Mouse (Mus musculus): ENCODE measurements at regions not wholly inside any gene's neighbourhood (a gene's known extent, or its start where the extent isn't known, plus 50 kb on each side); places are given as distances from the start of the nearest gene placed in this dataset.

DNA sequence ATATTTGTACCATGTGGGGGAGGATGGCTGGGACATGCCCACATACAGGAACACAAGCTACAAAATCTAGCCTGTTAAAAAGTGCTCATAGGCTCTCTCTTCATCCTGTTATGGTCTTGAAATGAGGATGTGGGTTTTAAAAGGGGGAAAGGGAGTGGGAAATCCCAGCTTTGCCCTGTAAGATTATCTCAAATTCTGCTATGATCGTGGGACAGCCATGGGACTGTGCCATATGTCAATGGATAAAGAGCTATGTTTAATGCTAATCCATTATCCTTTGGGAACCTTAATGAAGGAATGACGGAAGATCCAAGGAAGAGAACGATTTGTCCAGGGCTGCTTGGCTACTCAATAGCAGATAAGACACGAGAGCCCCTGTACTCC is 113.8 kb upstream of the Foxn2 start:
- Histone ChIP-seq H3K4me3 (no peak overlapping the region), H3K27ac (peak overlapping the region; percentile 94)
- DNase-seq, result no peak
- intact Hi-C loops (cut with DNase I), result loop anchor here (5.0 kb wide), 2 partner anchors 49 to 116 kb away; partner anchors contain the start of gene Foxn2
- no peak for TF ChIP-seq CTCF (IDR thresholded peaks at IDR 0.05)

DNA sequence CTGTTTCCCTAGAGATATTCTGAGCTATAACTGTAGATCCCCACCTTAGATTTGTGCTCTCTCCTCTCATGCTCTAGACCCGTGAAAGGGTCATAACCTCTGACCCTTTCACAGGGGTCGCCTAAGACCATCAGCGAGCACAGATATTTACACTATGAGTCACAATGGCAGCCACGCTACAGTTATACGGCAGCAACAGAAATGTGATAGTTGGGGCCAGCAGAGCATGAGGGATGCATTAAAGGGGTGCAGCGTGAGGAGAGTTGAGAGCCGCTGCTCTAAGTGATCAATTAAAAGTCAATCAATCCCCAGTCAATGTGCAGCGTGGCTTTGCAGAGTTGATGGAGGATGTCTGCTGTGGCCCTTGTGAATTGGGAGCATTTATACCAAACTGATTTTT is 112.7 kb upstream of the Foxn2 start:
- TF ChIP-seq CTCF (IDR thresholded peaks at IDR 0.05), result no peak
- no peak for DNase-seq
- intact Hi-C loops (cut with DNase I), result loop anchor here (2.0 to 5.0 kb wide), 3 partner anchors 50 to 183 kb away; partner anchors contain the start of gene Foxn2
- H3K4me3 ChIP-seq, result no peak overlapping the region
- peak overlapping the region; percentile 94 for H3K27ac ChIP-seq

DNA sequence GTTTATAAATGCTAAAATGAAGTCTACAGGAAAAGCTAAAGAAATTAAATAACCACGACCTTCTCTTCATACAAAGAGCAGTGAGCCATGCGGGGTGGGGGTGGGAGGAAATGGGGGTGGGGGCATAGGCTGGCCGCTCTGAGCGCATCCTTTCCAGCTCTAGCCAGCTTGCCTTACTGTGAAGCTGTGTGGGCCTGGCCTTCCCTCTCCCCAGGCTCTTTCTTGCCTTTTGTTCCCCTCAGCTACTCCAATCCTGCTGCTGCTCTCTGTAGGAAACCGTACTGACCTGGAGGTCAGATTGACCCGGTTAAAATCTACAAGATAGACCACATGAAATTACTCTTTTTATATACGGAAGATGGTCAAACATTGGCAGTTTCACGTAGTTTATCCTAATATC is 111.7 kb upstream of the Foxn2 start:
- peak overlapping the region; percentile 94 for H3K27ac ChIP-seq
- intact Hi-C loops (cut with DNase I), result loop anchor here (2.0 to 5.0 kb wide), 3 partner anchors 52 to 182 kb away; partner anchors contain the start of gene Foxn2
- 0 out of 2 replicates have a peak overlapping the region, but pooled peaks have one; percentile 2 for H3K4me3 ChIP-seq
- DNase-seq, result no peak
- no peak for TF ChIP-seq CTCF (IDR thresholded peaks at IDR 0.05)

DNA sequence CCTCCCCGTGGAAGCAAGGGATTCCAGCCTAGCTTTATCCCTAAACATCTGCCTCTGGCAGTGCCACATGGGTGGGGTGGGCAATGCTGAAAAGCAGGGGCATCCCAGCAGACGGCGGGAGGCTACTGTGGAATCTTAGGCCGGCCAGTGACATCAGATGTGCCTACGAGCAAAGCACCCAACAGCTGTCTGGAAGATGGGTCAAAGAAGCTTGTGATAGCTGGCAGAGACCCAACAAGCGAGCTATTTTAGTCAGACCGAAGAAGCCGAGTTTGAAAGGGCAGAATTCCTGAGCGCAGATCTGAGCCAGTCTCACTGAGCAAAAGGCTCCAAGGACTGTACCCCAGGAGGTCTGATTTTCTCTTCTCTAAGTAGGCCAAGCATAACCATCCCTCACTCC is 110.8 kb upstream of the Foxn2 start:
- Histone ChIP-seq H3K27ac (peak overlapping the region; percentile 94), H3K4me3 (no peak overlapping the region)
- TF ChIP-seq CTCF (IDR thresholded peaks at IDR 0.05), result peak; percentile 56
- peak; percentile 90 for DNase-seq
- intact Hi-C loops (cut with DNase I), result loop anchor here (2.0 to 5.0 kb wide), 3 partner anchors 52 to 181 kb away; partner anchors contain the start of gene Foxn2

DNA sequence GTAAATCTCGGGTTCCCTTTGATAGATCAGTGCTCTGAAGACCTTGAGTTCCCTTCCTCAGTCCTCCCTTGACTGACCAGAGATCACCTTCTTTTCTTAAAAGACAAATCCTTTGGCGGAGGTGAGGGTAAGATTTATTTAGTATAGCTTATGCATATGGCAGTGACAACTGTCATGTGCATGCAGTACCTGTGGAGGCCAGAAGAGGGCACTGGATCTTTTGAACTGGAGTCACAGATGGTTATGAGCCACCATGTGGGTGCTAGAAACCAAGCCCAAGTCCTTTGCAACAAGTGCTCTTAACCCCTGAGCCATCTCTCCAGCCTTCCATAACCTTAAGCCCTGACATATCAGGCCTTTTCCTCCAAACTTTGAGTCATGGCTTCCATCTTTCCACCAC is 110.4 kb upstream of the Foxn2 start:
- DNase-seq, result peak; percentile 45
- intact Hi-C loops (cut with DNase I), result no loop called here
- Histone ChIP-seq H3K4me3 (no peak overlapping the region), H3K27ac (peak overlapping the region; percentile 94)
- peak; percentile 60 for TF ChIP-seq CTCF (IDR thresholded peaks at IDR 0.05)

DNA sequence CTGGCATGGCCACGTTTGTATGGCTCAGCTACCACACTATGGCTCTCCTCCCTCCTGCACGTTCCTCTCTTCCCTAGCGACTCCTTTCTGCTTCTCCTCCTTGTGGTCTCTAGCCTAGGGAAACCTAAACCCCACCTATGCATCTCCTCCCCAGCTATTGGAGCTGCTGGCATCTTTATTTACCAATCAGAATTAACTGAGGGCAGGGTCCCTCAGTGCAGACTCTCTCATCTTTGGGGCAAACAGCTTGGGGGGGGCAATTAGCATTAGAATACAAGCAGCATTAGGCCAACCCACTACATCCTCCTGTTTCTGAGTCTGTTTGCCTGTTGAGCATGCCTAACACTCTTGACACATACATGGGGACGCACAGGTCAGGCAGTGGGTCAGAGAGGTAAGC is 106.7 kb upstream of the Foxn2 start:
- no peak for DNase-seq
- no peak overlapping the region for H3K4me3 ChIP-seq
- intact Hi-C loops (cut with DNase I), result no loop called here
- peak overlapping the region; percentile 98 for H3K27ac ChIP-seq
- no peak for TF ChIP-seq CTCF (IDR thresholded peaks at IDR 0.05)

DNA sequence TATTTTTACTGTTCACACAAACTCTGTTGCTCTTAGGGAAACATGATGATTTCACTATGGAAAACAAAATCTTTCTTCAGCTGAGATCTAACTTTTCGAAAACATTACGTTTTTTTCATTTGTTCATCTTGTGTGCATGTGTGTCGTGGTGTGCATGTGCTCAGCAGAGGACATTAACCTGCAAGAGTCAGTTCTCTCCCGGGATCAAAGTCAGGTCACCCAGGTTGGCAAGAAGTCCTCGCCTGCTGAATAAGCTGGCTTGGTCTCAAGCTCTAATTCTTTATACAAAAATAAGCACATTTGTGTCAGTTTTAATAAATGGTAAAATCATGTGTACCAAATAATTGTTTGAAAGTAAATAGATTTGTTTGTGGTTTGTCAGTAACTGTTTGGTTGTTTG is 105.2 kb upstream of the Foxn2 start:
- intact Hi-C loops (cut with DNase I), result loop anchor here (5.0 kb wide), 1 partner anchor 78 kb away; no protein-coding TSS in a partner anchor
- DNase-seq, result no peak
- Histone ChIP-seq H3K27ac (peak overlapping the region; percentile 98), H3K4me3 (no peak overlapping the region)
- TF ChIP-seq CTCF (IDR thresholded peaks at IDR 0.05), result no peak

DNA sequence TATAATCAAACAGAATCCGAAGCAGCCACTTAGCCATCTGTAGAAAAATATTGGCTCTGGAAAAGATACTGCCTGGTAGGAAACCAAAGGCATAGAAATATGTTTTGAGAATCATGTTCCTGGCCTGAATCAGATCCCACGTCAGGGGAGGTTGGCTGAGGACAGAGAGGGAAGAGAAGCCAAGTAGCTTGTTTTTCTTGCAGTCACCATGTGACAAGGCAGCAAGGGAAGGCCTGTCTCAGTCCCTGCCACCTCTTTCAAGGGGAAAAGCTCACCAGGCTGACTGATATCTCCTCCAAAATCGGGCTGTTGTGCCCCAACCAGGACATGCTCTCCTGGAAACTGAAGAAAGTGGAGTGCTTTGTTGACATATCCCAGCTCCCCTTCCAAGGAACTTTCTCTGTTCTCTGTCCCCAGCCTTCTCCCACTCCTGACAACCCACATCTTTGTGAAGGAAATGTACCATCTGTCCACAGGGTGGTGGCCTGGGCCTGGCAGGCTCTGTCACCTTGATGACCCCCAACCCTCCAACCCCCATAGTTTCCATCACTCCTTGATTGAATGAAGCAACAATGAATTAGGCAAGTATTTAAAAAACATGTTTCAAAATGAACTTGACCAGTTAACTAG is 104.3 kb upstream of the Foxn2 start:
- H3K27ac ChIP-seq, result peak overlapping the region; percentile 98
- H3K4me3 ChIP-seq, result no peak overlapping the region; the same call in 1 of the 2 replicates
- intact Hi-C loops (cut with DNase I), result loop anchor here (5.0 kb wide), 1 partner anchor 79 kb away; no protein-coding TSS in a partner anchor
- peak; percentile 82 for DNase-seq
- no peak for TF ChIP-seq CTCF (IDR thresholded peaks at IDR 0.05)

DNA sequence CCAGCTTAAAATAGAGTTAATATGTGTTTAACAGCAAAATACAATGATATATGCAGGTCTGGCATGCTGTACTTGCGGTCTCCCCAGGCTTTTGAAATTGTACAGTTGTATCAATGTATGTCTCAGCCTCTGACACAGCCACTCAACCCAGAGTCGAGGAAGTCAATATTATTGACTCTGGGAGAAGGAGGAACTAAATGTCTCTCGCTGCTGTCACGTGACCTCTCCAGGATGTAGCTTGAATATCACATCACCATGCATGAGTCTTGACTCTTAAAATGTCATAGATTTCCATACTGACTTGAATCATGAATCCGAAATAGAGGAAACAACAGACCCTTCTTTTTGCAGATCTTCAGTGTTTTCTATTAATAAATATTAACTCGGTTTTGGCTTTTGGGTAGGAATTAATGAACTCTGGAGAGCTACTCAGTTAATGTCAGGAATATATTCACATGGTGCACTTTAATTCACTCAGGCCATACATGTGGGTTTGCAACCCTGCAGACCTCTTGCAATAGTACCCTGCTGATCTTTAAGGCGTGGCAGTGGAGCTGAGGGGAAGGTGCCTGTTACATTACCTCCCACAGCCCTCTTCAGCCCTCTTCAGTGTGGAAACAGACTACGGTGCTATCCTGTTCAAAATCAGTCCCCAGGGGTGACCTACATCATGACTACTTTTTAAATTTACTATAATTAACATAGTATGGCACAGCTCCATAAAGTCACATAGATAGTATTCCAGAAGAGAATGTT is 102.7 kb upstream of the Foxn2 start:
- intact Hi-C loops (cut with DNase I), result loop anchor here (5.0 kb wide), 1 partner anchor 81 kb away; no protein-coding TSS in a partner anchor
- TF ChIP-seq CTCF (IDR thresholded peaks at IDR 0.05), result no peak
- H3K4me3 ChIP-seq, result no peak overlapping the region
- no peak for DNase-seq
- H3K27ac ChIP-seq, result peak overlapping the region; percentile 98

DNA sequence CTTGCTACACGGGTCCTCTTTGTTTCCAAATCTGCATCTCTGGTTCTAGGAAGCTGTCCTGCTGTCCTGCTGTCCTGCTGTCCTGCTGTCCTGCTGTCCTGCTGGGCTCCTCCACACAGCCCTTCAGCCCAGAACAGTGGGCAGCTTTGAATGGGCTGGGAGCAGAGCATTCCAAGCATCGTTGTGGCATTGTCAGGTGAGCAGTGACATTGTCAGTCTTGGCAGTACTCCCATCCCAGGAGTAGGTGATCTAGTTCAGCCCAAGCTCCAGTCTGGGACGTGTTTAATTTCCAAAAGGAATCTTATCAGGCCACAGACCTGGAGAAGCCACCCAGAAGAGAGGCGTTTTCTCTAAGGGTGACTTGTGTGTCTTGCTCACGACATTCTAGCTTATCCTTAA is 99.4 kb upstream of the Foxn2 start:
- Histone ChIP-seq H3K27ac (0 out of 2 replicates have a peak overlapping the region, but pooled peaks have one; percentile 25), H3K4me3 (no peak overlapping the region)
- TF ChIP-seq CTCF (IDR thresholded peaks at IDR 0.05), result no peak
- DNase-seq, result no peak
- intact Hi-C loops (cut with DNase I), result no loop called here

DNA sequence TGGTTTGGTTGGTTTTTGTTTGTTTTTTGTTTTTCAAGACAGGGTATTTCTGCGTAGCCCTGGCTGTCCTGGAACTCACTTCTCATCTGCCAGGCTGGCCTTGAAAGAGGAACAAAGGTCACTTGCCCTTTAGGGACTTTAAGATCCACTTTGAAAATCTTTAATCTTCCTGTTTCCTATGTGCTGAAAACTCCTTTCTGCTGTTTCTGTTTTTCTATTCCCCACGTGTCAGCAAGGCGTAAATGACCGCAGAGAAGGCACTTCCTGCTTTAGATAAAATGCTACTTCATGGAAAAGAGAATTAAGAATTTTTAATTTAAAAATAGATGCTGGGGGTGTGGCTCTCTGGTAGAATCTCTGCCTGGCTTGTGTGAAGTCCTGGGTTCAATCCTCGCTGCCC is 98.9 kb upstream of the Foxn2 start:
- H3K4me3 ChIP-seq, result no peak overlapping the region
- H3K27ac ChIP-seq, result no peak overlapping the region
- no peak for DNase-seq
- TF ChIP-seq CTCF (IDR thresholded peaks at IDR 0.05), result no peak
- intact Hi-C loops (cut with DNase I), result no loop called here

DNA sequence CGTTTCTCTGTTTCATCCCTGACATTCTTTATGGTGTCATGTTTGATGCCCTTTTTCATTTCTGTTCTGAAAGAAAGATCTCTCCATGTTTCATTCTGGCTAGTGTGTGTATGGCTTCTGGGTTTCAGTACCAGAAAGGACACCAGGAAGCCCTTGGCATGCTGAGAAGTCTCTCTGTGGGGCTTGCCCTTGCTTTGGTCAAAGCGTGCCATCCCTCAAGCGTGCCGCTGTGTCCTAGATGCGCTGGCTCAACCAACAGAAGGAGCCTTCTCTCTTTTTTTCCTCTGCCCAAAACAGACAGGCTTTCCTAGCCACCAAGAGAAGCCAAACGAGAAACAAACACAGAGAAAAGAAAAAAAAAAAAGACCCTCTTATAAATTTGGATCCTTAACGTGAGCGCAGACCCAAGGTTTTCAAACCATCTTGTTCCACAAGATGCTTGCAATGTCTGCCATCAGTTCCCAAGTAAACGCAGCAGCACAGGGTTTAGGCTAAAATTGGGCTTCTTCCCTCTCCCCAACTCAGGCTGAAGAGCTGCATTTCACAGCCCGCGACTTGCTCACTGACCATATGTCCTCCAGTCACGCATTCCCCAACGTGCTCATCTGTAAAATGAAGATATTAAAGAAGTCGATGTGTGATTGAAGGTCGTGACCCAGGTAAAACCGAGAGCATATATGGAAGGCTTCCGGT is 97.3 kb upstream of the Foxn2 start:
- no peak for TF ChIP-seq CTCF (IDR thresholded peaks at IDR 0.05)
- no peak overlapping the region for H3K4me3 ChIP-seq
- no peak for DNase-seq
- no peak overlapping the region for H3K27ac ChIP-seq
- intact Hi-C loops (cut with DNase I), result no loop called here

DNA sequence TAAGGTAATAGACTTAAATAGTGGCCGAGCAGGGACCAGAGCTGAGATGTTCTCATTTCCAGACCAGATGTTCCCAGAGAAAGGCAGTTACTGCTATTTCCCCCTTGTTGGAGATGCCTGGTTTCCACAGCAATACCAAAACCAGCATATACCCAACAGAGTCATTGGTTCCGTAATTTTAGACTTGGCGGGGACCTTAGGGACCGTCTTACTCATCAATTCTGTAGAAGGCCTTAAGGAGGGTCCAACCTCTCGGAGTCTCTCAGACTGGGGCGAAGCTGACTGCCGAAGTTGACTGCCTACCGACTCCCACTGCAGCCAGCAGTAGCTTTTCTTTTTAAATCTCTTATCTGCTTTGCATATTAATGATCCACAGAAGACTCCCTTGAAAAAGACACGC is 95.1 kb upstream of the Foxn2 start:
- no peak overlapping the region for H3K4me3 ChIP-seq
- no peak overlapping the region for H3K27ac ChIP-seq
- DNase-seq, result no peak
- no peak for TF ChIP-seq CTCF (IDR thresholded peaks at IDR 0.05)
- intact Hi-C loops (cut with DNase I), result no loop called here

Measured in gastrocnemius, adult 2 months (tissue).